Mouse (Mus musculus) embryo, embryonic 9.5 days (tissue): ENCODE results near the gene Tmem266.

Experiments used
- DNase-seq: peaks from one replicate; pipeline ENCODE4 v3.0.0-alpha.2; 2017; ENCODE audit errors: extremely low spot score

Tmem266 gene

DNA sequence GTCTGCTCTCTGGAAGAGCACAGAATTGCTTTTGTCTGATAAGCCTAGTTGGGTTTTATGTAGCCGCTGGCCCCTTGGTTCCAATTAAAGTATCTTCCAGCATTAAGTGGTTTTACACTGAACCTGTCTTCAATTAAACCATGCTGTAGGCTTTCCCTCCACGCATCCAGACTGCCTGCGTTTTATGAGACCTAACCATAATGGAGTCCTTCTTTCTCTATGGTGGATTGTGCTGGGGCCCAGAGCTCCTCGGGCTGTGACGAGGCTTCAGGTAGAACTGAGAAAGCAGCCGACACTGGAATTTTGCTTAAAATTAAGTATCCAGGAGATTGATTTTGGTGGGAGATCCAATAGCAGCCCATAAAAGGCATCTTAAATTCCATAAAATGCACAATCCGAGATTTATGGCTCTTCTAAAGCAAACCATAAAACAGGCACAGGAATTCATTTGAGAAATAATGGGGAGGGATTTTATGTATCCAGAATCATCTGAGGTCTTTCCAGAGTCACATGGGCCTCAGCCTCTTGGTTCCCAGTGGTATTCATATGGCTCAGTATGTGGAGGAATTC lies 72.4 kb downstream of the Tmem266 start:
- DNase-seq: no peak

- DNase-seq: no peak
Observed at GRCm38 (mm10) chr9:55402276-55402675, 75.6 kb downstream of the Tmem266 start.

DNA sequence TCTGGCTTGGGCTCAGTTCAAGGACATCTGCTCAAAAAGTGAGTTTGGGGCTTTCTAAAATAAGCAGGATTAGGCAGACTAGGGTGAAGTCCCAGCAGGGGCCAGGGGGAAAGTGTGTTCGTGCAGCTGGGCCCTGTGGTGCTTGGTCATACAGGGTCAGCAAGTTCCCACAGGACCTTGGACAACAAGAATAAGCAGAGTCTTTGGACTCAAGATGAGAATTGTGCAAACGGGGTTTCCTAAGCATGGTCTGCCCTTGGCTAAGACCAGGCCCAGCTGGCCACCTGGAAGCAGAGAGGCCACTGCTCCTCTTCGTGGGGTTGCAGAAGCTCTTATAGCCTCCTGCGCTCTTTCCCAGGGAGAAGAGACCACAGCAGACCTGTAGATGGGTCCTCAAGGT lies 77.5 kb downstream of the Tmem266 start:
- DNase-seq: no peak

- DNase-seq: no peak
Observed at GRCm38 (mm10) chr9:55404976-55405702, 78.4 kb downstream of the Tmem266 start.

DNA sequence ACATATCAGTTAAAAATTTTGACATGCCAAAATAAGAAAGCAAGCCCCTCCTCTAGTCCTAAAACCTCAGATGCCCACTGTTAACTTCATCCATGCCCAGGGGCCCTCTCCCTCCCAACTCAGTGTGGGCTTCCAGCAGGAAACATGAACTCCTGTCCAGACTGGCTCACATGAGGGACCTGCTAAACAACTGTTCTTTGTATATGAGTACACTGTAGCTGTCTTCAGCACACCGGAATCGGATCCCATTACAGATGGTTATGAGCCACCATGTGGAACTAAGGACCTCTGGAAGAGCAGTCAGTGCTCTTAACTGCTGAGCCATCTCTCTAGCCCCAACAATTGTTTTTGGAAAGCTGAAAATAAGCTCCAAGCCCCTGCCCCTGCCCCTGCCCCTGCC lies 80.1 kb downstream of the Tmem266 start:
- no peak for DNase-seq

DNA sequence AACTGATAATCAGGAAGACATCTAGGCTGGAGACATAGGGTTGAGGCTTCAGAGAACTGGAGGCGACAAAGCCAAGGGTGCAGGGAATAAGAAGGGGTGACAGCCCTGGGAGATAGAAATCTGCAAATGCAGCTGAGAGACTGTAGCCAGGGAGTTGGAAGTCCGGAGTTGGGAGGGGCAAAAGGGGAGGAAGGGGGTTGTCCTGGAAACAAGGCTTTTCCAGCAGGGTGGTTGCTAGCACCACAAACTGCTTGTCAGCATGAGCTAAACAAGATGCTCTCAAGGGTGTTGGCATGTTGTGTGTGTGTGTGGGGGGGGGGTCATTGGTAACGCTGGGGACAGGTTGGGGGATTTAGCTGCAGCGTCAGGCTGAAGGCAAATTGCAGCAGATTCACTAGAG lies 82.1 kb downstream of the Tmem266 start:
- no peak for DNase-seq

DNA sequence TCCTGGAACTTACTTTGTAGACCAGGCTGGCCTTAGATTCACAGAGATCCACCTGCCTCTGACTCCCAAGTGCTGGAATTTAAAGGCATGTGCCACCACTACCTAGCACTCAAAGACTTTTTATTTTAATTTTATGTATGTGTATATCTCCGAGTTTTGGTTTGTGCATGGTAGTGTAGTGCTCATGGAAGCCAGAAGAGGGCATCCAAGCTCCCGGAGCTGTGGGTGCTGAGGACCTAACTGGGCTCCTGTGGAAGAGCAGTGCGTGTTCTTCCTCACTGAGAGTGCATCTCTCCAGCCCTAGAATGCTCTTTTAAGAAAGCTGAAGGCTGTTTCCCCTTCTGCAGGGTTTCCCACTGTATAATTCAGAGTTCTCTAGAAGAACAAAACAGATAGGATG lies 83.1 kb downstream of the Tmem266 start:
- DNase-seq: no peak

GRCm38 (mm10) chr9:55410430-55410829 lies 83.7 kb downstream of the Tmem266 start:
- DNase-seq: no peak

DNA sequence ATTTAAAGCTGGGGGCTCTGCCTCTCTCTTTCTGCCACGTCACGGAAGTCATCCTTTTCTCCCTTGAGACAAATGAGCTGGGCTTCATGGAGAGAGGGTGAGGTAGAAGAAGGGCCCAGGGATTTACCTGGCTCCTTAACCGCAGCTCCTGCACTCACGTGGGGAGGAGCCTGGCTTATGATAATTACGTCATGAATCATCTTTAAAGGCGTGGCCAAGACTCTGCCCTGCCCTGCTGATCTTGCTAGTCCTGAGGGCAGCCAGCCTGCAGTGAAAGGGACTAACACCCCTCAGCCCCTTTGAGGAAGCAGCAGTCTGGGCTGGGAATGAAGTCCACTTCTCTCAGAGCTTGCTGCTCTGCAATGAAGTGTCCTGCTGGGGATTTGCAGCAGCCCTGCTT lies 84.4 kb downstream of the Tmem266 start:
- no peak for DNase-seq

DNA sequence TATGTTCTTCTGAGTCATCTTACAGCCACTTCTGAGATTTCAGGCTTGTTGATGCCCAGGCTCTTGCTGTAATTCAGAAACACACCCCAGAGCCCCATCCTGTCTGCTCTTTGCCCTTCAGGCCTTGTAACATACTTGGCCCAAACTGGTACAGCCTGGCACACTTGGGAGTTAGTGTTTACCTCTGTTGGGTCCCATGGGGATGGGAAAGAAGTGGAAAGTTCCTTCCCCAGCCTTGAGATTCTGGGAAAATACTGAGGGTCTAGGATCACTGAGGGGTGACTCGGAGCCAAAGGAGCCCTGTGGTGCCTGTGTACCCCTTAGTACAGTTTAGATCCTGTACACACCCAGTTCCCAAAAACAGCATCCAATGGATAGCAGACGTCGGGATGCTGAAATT lies 95.1 kb downstream of the Tmem266 start:
- no peak for DNase-seq

GRCm38 (mm10) chr9:55423451-55424424 lies 97.0 kb downstream of the Tmem266 start:
- DNase-seq: no peak

- DNase-seq: no peak
Observed at GRCm38 (mm10) chr9:55425271-55425810, 98.6 kb downstream of the Tmem266 start.

DNA sequence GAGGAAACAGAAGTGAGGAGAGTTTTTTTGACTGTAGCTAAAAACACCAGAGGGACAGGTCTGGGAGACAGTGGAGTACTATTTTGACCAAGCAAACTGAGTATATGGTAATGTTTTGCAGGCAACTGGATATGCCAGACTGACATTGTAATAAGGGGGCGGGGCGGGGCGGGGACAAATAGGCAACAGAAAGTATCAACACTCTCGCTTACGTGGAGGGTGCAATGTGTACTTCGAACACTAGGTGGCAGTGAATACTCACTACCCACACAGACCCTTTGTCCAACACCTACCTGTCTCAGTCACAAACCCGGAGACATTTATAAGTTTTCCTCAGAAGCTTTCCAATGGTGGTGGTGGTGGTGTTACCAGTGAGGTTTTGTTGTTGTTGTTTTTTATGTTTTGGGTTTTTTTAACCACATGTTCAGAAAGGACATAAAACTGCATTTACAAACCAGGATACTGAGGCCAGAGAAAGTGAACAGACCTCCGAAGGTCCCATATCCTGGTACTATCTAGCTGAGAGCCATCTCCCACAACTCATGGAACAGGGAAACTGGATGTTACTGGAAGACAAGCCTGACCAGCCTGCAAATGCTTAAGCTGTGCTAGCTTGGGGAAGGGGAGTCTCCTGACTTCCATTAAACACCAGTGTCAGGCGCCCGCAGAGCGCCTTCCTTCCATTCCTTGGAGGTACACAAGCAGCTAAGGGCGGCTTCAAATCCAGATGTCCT lies 102.7 kb downstream of the Tmem266 start:
- peak; percentile 79 for DNase-seq

DNA sequence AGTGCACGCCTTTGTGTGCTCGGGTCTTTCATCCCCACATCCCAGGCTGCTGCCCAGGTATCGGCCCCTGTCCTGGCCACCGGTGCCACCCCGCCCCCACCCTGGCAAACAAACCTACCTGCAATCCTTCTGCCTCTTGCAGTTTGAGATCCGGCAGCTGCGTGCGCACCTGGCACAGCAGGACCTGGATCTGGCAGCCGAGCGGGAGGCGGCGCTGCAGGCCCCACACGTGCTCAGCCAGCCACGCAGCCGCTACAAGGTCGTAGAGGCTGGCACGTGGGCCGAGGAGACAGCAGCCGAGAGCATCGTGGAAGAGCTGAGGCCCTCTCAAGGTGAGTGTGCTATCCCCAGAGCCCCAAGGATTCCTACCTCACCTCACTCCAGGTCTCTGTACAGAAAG lies 103.4 kb downstream of the Tmem266 start:
- DNase-seq: no peak

GRCm38 (mm10) chr9:55432306-55433289 lies 105.9 kb downstream of the Tmem266 start:
- DNase-seq: no peak

GRCm38 (mm10) chr9:55433875-55434274 lies 107.2 kb downstream of the Tmem266 start:
- DNase-seq: no peak

DNA sequence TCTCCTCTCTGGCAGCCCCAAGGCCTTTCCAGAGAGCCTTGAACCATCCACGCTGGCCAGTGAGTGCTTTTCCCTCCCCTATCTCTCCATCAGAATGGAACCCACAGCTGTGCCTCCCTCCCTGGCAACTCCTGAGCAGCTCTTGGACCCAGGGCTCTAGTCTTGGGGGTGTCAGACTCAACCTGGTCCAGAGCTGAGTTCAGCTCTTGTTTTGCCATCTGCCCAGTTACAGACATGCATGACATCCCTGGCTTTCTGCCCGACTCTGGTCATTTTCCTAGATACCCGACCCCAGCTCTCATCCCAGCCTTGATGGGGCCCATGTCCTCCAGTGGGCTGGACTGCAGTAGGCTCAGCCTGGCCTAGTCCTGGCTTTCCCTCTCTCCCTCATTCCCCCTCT lies 111.7 kb downstream of the Tmem266 start:
- no peak for DNase-seq

- no peak for DNase-seq
Observed at GRCm38 (mm10) chr9:55439206-55439780, 112.6 kb downstream of the Tmem266 start.

DNA sequence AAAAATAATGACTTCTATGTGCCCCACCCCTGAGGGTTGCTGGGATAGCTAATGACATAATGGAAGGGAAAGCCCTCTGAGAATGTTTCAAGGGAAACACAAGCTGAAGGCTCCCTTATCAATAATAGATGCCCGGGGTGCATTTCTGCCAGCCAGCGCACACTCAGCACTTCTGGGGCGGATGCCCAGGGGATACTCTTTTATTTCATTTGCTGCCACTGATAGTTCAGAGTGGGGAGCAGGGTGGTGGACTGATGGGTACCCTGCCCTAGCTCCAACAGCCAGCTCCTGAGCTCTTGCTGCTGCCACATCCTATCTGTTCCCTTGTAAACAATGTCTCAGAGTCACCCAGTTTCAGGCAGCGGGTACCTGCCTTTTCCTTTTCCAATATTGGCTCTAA lies 120.8 kb downstream of the Tmem266 start:
- no peak for DNase-seq

GRCm38 (mm10) chr9:55449108-55449507 lies 122.4 kb downstream of the Tmem266 start:
- DNase-seq: no peak
